Mouse (Mus musculus): Measurements from ENCODE around the gene Pycard. TPM values are rescaled to one million over a fixed set of nuclear protein-coding genes. Genes with fewer than 3 reads are reported as not detected.

The Pycard gene
- total RNA-seq, 2 experiments from 2014 or later = 1.5 to 3.7 TPM

DNA sequence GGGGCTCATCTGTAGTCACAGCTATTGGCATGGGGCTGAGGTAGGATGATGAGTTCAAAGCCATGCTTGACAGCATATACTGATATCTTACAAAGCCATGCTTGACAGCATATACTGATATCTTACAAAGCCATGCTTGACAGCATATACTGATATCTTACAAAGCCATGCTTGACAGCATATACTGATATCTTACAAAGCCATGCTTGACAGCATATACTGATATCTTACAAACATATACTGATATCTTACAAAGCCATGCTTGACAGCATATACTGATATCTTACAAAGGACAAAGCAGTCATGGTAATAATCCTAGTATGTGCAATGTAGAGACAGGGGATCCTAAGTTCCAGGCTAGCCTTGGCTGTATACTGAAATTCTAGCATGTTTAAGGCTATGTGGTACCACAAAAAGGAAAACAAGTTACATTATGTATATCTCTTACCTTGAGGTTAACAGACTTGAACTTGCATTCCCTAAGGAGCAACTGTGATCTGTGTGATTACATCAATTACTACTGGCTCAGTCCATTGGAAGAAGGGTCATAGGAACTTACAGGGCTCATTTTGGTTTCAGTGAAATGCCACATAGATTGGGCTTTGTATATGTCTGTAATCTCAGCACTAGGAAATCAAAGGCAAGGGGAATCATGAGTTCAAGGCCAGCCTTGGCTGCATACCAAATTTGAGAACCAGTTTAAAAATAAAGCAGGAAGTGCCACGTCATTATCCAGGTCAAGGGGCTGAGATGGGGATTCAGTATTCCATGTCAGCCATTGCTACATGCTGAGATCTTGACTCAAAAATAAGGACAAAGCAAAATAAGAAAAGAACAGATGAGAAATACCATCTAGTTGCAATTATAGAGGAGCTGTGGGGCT, 6.6 kb upstream of the Pycard start:
- no peak overlapping the region for H3K27ac ChIP-seq
- no peak for DNase-seq (ENCODE audit: extremely low spot score in 1 of 2, low spot score in 2 of 2)
- intact Hi-C loops (cut with DNase I) = loop anchor here (10.0 kb wide), 1 partner anchor 704 kb away; no protein-coding TSS in a partner anchor
- no peak for TF ChIP-seq CTCF (IDR thresholded peaks at IDR 0.05)
- no peak overlapping the region for H3K4me3 ChIP-seq

DNA sequence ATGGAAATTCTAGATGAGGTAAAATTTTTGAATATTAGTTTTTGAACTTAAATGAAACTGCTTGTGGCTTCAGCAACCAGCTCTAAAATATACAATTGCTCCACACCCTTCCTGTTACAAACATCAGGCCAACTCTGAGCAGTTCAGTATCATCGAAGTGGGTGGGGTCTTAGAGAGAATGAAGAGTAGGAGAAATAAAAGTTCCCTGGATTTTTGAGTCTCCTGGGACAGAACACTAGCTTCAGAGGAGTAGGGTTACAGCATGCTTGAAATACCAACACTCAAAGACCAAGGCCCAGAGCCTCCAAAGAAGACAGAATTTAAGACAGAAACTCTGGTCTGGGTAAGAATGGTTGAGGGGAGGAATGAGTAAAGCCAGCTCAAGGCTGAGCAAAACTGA, 5.8 kb upstream of the Pycard start:
- Histone ChIP-seq H3K27ac (no peak overlapping the region), H3K4me3 (no peak overlapping the region)
- intact Hi-C loops (cut with DNase I) = no loop called here
- DNase-seq (ENCODE audit: extremely low spot score in 1 of 2, low spot score in 2 of 2) = no peak
- TF ChIP-seq CTCF (IDR thresholded peaks at IDR 0.05) = no peak

DNA sequence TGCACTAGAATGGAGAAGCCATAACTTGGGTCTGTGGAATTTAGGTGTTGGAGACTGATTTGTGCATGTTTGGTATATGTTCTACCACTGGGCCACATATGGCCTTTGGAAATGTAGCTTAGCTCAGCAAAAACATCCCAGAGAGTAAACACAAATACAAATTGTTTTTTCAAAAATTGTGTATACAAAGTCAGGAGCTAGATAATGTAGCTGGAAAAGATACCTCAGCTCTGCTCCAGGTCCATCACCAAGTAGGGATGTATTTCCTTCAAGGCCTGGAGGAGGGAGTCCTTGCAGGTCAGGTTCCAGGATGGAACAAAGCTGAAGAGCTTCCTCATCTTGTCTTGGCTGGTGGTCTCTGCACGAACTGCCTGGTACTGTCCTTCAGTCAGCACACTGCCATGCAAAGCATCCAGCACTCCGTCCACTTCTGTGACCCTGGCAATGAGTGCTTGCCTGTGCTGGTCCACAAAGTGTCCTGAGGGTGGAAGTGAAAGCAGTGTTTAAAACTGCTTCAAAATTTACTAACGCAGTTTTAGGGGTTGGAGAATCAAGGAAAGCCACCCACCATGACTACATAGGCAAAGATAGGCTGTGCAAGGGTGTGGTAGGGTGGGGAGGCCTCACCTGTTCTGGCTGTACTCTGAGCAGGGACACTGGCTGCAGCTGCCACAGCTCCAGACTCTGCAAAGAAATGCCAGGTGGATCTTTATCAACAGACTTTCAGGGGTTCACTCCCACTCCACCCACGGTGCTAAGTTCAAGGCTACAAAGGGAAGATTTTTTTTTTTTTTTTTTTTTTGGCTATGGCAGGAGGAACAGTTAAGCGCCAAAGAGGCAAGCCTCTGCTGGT, 953 bp downstream of the Pycard start:
- Histone ChIP-seq H3K4me3 (peak overlapping the region; percentile 26; the same call in 1 of the 2 replicates), H3K27ac (no peak overlapping the region)
- intact Hi-C loops (cut with DNase I) = loop anchor here (2.0 kb wide), 1 partner anchor 216 kb away; no protein-coding TSS in a partner anchor
- no peak for TF ChIP-seq CTCF (IDR thresholded peaks at IDR 0.05)
- DNase-seq (ENCODE audit: extremely low spot score in 1 of 2, low spot score in 2 of 2) = no peak

DNA sequence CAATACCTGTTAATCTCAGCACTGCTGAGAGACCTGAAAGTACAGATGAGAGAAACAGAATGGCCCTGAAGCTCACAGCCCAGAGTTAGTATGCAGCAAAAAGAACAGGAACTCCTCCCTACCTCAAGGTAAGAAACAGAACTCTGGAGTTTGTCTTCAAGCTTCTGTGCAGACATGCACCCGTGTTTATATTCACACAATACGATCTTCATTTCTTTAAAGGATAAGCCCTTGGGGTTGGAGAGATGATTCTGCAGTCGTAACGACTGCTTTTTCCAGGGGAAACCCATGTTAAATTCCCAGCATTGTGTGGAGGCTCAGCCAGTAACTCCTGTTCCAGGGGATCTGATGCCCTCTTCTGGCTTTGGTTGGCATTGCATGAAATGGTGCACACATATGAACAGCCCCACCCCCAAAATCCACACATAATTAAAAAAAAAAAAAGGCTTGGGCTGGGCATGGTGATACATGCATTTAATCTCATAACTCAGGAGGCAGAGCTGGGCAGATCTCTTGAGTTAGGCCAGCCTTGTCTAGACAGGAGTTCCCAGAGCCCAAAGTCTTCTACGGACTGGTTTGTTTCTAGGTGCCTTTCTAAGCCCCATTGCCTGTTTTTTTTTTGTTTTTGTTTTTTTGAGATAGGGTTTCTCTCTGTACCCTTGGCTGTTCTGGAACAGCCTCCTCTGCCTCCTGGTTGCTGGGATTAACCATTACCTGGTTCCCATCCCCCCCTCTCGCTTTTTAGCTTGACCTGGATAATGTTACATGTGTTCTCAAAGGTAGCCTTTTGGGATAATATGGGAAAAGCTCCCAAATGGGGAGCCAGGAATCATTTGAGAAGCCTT, 1.8 kb downstream of the Pycard start:
- Histone ChIP-seq H3K27ac (no peak overlapping the region), H3K4me3 (no peak overlapping the region)
- peak; percentile 65 to 72 for DNase-seq (ENCODE audit: extremely low spot score in 1 of 2, low spot score in 2 of 2)
- intact Hi-C loops (cut with DNase I) = loop anchor here (2.0 kb wide), 1 partner anchor 217 kb away; no protein-coding TSS in a partner anchor
- TF ChIP-seq CTCF (IDR thresholded peaks at IDR 0.05) = peak; percentile 72

DNA sequence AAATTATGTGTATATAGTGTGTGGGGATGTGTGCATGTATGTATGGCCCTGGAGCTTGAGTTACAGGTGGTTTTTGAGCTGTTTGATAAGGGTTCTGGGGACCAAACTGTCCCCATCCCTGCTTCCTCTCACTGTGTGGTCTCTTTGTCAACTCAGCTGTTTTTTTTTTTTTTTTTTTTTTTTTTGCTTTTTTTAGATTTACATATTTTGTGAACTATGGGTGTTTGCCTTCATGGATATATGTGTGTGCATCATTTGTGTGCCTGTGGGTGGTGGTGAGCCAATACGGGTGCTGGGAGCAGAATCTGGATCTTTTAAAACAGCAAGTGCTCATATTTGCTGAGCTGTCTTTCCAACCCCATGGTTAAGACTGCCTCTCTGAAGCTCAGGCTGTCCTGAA, 4.8 kb downstream of the Pycard start:
- intact Hi-C loops (cut with DNase I) = no loop called here
- TF ChIP-seq CTCF (IDR thresholded peaks at IDR 0.05) = no peak
- no peak overlapping the region for H3K27ac ChIP-seq
- no peak for DNase-seq (ENCODE audit: extremely low spot score in 1 of 2, low spot score in 2 of 2)
- no peak overlapping the region for H3K4me3 ChIP-seq

DNA sequence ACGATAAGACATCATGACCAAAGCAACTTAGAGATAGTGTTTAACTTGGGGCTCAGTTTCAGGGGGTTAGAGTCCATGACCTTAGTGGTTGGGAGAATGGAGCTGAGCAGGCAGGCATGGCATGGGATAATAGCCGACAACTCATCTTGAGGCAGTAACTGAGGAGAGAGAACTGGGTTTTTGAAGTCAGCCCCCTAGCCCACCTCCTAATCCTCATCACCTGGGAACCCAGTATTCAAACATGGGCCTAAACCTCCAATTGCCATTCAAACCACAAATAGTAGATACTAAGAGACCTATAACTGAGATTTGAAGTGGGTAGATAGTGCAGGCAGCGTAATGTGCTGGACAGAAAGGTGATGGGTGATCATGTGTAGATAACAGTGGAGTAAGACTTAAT, 13.1 kb downstream of the Pycard start:
- intact Hi-C loops (cut with DNase I) = no loop called here
- no peak for DNase-seq (ENCODE audit: extremely low spot score in 1 of 2, low spot score in 2 of 2)
- no peak overlapping the region for H3K27ac ChIP-seq
- no peak for TF ChIP-seq CTCF (IDR thresholded peaks at IDR 0.05)
- no peak overlapping the region for H3K4me3 ChIP-seq

DNA sequence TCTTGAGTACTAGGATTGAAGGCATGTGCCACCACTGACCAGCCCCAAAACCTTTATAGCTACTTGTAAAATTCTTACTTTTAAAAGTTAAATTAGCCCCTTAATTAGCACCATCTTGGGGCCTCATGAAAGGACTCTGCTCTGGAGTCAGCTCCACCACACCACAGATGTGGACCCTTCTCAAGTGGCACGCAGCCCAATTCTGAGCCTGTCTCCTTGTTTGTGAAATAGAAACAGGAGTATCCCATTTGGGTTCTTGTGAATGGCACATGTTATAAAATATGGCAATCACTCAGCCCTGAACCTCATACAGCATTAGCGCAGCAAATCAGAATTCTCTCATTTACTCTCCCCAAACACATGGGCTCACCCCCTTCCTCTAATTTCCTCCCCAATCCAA, 14.8 kb downstream of the Pycard start:
- no peak for TF ChIP-seq CTCF (IDR thresholded peaks at IDR 0.05)
- no peak for DNase-seq (ENCODE audit: extremely low spot score in 1 of 2, low spot score in 2 of 2)
- intact Hi-C loops (cut with DNase I) = loop anchor here (10.0 kb wide), 1 partner anchor 466 kb away; no protein-coding TSS in a partner anchor

DNA sequence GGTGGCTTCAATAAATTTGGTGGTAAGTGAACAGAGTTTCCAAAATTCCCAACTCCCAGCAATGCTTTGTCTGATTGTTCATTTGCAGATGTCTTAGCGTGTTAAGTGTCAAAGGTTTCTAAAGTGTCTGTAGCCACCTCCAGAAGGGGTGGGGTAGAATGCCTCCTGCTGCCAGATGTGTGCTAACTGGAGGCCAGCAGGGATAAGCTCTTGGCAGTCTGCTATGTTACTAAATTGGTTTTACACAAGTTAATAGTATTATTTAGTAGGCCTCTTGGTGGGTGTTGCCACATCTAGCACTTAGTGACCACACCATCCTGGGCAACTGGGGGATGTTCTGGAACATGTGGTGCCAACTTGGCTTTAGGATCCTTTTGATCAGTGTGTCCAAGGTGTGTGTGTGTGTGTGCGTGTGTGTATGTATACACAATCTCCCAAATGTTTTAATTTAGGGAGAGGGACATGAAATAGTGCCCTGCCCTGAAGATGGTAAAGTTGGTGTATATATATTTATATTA, 19.2 kb downstream of the Pycard start:
- intact Hi-C loops (cut with DNase I) = loop anchor here (10.0 kb wide), 1 partner anchor 470 kb away; no protein-coding TSS in a partner anchor
- H3K4me3 ChIP-seq = no peak overlapping the region

More for the DNA sequence above, 14.8 kb downstream of the Pycard start:
- H3K27ac ChIP-seq = no peak overlapping the region
- no peak overlapping the region for H3K4me3 ChIP-seq

DNA sequence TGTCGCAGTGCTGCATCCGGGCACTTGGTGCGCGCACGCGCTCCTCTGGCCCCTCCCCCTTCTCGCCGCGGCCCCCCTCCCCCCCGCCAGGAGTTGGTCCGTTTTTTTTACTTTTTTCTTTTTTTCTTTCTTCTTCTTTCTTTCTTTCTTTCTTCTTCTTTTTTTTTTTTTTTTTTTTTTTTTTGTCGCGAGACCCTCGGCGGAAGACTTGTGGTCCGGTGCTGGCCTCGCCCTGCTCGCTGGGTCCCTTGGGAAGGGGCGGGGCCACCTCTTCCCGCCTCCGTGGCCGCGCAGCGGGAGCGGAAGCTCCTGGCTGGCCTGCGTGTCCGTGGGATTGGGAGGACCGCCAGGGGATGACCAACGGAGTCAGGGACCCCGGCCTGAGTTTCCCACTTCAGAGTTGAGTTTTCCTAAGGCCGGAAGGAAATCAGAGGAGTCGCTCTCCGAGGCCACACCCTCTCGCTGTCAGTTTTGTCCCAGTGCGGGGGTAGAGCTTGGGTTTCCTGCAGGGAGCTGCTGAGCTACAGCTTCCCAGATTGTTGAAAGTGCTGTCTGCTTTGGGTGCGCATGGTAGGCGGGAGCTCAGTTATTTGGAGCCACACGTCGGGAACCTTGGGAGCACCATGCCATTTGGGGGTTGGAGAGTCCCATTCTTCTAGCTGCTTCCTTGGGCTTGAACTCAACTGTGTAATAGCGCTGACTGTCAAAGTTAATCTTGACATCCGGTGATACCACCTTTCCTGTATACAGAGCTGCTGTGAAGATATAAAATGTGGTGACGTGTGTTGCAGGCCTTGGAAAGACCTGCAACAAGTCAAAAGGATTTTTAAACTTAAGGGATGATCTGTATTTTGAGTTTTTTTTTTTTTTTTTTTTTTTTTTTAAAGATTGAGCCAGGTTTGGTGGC, 25.5 kb downstream of the Pycard start:
- intact Hi-C loops (cut with DNase I) = loop anchor here (1.0 to 5.0 kb wide), 4 partner anchors 15 to 191 kb away; partner anchors contain the start of genes Kat8 and Setd1a
- Histone ChIP-seq H3K4me3 (peak overlapping the region; percentile 94), H3K27ac (peak overlapping the region; percentile 100)
- TF ChIP-seq CTCF (IDR thresholded peaks at IDR 0.05) = no peak
- DNase-seq (ENCODE audit: extremely low spot score in 1 of 2, low spot score in 2 of 2) = peak; percentile 67 to 69

More for the DNA sequence above, 19.2 kb downstream of the Pycard start:
- no peak for DNase-seq (ENCODE audit: extremely low spot score in 1 of 2, low spot score in 2 of 2)
- TF ChIP-seq CTCF (IDR thresholded peaks at IDR 0.05) = no peak
- H3K27ac ChIP-seq = no peak overlapping the region

Data from left cerebral cortex, adult 2 months (tissue).